ENCODE assay signal across 8 mouse cellular contexts in the genomic region with DNA sequence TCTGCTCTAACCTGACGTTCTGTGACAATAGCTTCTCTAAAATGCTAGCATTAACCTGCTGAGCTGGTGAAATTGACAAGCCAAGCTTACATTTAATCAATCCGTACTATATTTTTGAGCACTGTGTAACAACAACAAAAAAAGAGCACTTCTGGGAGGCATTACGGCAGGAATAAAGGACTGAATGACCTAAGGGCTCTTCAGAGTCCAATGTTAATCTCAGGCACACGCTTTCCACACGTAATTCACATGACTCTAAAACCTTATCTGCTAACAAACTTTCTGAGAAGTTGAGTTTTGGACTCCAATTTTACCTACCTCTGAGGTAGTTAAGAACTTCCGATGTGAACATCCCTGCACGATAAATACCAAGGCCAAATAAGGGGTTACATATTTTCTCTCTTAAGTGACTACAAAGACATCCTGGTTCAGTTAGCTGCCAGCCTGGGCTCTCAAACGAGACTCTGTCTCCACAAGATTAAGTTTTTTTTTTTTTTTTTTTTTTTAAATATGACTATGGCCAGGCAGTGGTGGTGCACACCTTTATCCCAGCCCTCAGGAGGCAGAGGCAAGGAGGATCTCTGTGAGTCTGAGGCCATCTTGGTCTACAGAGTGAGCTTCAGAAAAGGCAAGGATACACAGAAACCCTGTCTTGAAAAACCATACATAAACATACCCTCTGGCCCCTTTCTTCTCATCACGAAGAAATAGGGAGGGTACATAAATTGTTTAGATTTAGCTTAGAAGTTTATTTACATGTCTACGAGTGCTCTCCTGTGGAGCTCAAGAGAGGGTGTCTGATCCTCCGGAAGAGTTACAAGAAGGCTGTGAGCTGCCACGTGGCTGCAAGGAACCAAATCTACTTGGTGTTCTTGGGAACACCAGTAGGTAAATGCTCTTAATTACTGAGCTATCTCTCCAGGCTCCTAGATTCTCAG. TPM values are rescaled to one million over a fixed set of nuclear protein-coding genes. Genes with fewer than 3 reads are reported as not detected.
DNase-seq lines count a peak whose midpoint lies in the region; ATAC-seq and TF ChIP-seq lines count a peak whose summit lies in the region.

No protein-coding gene starts in this region.

- H3K9me3 ChIP-seq in heart, embryonic 12.5 days (replicated peaks) = no peaks in the 10 kb centered on the region
- no peaks in the 10 kb centered on the region for H3K9me3 ChIP-seq in embryonic facial prominence, embryonic 13.5 days
- H3K9me3 ChIP-seq in limb, embryonic 14.5 days (ENCODE audit: control insufficient read depth, low read length) = no peaks in the 10 kb centered on the region

- no peak for ATAC-seq in heart, embryonic 12.5 days (ENCODE audit: insufficient number of reproducible peaks, low FRiP score)
- ATAC-seq in embryonic facial prominence, embryonic 13.5 days (ENCODE audit: insufficient number of reproducible peaks, insufficient read depth, low FRiP score, low TSS enrichment, low read depth) = no peak
- ATAC-seq in limb, embryonic 14.5 days (ENCODE audit: low FRiP score, low read depth) = no peak

- TF ChIP-seq POLR2A in limb, embryonic 14.5 days (IDR thresholded peaks at IDR 0.05; ENCODE audit: borderline replicate concordance, extremely low read depth, insufficient read depth, insufficient read length) = no peak
- TF ChIP-seq POLR2A in small intestine, adult 2 months (IDR thresholded peaks at IDR 0.05; ENCODE audit: low read depth, low read length) = no peak

- DNase-seq in heart, postnatal 14 days = no peak
- DNase-seq in CD4-positive helper T cell, adult 2 months (ENCODE audit: low read depth, low spot score) = peak; percentile 43
- DNase-seq in limb, embryonic 14.5 days (ENCODE audit: low spot score) = no peak
- DNase-seq in cerebellum, postnatal 25 days = no peak
- DNase-seq in cerebellum, adult 11-12 months = no peak

- 22% methylated on average over 12 of the region's 12 CpGs for WGBS in heart, embryonic 12.5 days
- WGBS in embryonic facial prominence, embryonic 13.5 days = 19% methylated on average over 12 of the region's 12 CpGs
- 20% methylated on average over 12 of the region's 12 CpGs for WGBS in limb, embryonic 14.5 days
- 8% methylated on average over 12 of the region's 12 CpGs for WGBS in small intestine, adult 2 months

- peak overlapping the region; percentile 57; the same call in 1 of the 2 replicates for H3K27ac ChIP-seq in heart, embryonic 12.5 days (ENCODE audit: poor library complexity, severe bottlenecking)
- H3K27ac ChIP-seq in embryonic facial prominence, embryonic 13.5 days = 0 out of 2 replicates have a peak overlapping the region, but pooled peaks have one; percentile 17
- H3K27ac ChIP-seq in limb, embryonic 14.5 days (replicated peaks; ENCODE audit: low read depth, low read length) = peak overlapping the region; percentile 91
- no peak overlapping the region for H3K27ac ChIP-seq in small intestine, adult 2 months (ENCODE audit: insufficient read depth, low read depth, low read length)

- no peaks in the 10 kb centered on the region for H3K27me3 ChIP-seq in heart, embryonic 12.5 days (replicated peaks)
- no peaks in the 10 kb centered on the region for H3K27me3 ChIP-seq in embryonic facial prominence, embryonic 13.5 days
- no peaks in the 10 kb centered on the region for H3K27me3 ChIP-seq in limb, embryonic 14.5 days (ENCODE audit: control insufficient read depth, insufficient read depth, low read length)
- no peaks in the 10 kb centered on the region for H3K27me3 ChIP-seq in small intestine, adult 2 months (ENCODE audit: control insufficient read depth, insufficient read depth, low read length)

- peak overlapping the region; percentile 100 for H3K4me3 ChIP-seq in heart, embryonic 12.5 days
- H3K4me3 ChIP-seq in embryonic facial prominence, embryonic 13.5 days = peak overlapping the region; percentile 97
- H3K4me3 ChIP-seq in limb, embryonic 14.5 days (replicated peaks; ENCODE audit: low read length) = peak overlapping the region; percentile 90
- peak overlapping the region; percentile 92 for H3K4me3 ChIP-seq in small intestine, adult 2 months (ENCODE audit: low read depth, low read length)

- intact Hi-C loops in heart, postnatal 14 days (cut with DNase I) = no loop called here

- H3K4me1 ChIP-seq in heart, embryonic 12.5 days (replicated peaks) = peaks cover 16% of the 10 kb centered on the region; the same call in 1 of the 2 replicates
- H3K4me1 ChIP-seq in embryonic facial prominence, embryonic 13.5 days = peaks cover 16% of the 10 kb centered on the region
- H3K4me1 ChIP-seq in limb, embryonic 14.5 days (ENCODE audit: control insufficient read depth, insufficient read depth, low read length) = peaks cover 10% of the 10 kb centered on the region
- 0 out of 2 replicates have a peak, but pooled peaks cover 3% of the 10 kb centered on the region for H3K4me1 ChIP-seq in small intestine, adult 2 months (ENCODE audit: control insufficient read depth, insufficient read depth, insufficient read length, low read length)

- H3K4me2 ChIP-seq in heart, embryonic 12.5 days = peak overlapping the region; percentile 91
- peak overlapping the region; percentile 82 for H3K4me2 ChIP-seq in embryonic facial prominence, embryonic 13.5 days
- H3K4me2 ChIP-seq in limb, embryonic 14.5 days (replicated peaks; ENCODE audit: low read depth, low read length, severe bottlenecking) = peak overlapping the region; percentile 58

- no peak for TF ChIP-seq CTCF in small intestine, adult 2 months (IDR thresholded peaks at IDR 0.05; ENCODE audit: extremely low read depth, insufficient read length, insufficient replicate concordance, low read depth, low read length)

- peaks cover 45% of the 10 kb centered on the region for H3K36me3 ChIP-seq in heart, embryonic 12.5 days
- H3K36me3 ChIP-seq in embryonic facial prominence, embryonic 13.5 days = peaks cover 48% of the 10 kb centered on the region
- H3K36me3 ChIP-seq in limb, embryonic 14.5 days (ENCODE audit: control insufficient read depth, insufficient read depth, low read length) = peaks cover 54% of the 10 kb centered on the region
- H3K36me3 ChIP-seq in small intestine, adult 2 months (ENCODE audit: control insufficient read depth, insufficient read depth, low read length) = peaks cover 28% of the 10 kb centered on the region

- H3K9ac ChIP-seq in heart, embryonic 12.5 days = peak overlapping the region; percentile 99
- H3K9ac ChIP-seq in embryonic facial prominence, embryonic 13.5 days = peak overlapping the region; percentile 98
- peak overlapping the region; percentile 94 for H3K9ac ChIP-seq in limb, embryonic 14.5 days (ENCODE audit: low read depth, low read length, severe bottlenecking)

RNA-seq across cellular contexts. Expression of a gene that starts 1.2 kb away (rescaled TPM):
- polyA plus RNA-seq in heart, embryonic 12.5 days (2016; fragmentation: Nextera tagmentation; extraction: Ambion mirVana) = 249 and 268 TPM in 2 replicates
- total RNA-seq in heart, postnatal 14 days (2021) = 100 to 1,000 TPM; 140 to 162 TPM
- polyA plus RNA-seq in embryonic facial prominence, embryonic 13.5 days (2015; fragmentation: Nextera tagmentation; extraction: Ambion mirVana) = 336 and 343 TPM in 2 replicates
- 62.4 and 83.4 TPM in 2 replicates for polyA plus RNA-seq in limb, embryonic 14.5 days (2012; rRNA removed)
- 292 and 314 TPM in 2 replicates for polyA plus RNA-seq in limb, embryonic 14.5 days (2014; fragmentation: Nextera tagmentation; extraction: Ambion mirVana)
- polyA plus RNA-seq in small intestine, adult 2 months (2012; rRNA removed) = 2.9 and 4.1 TPM in 2 replicates

RNA-seq across cellular contexts. Expression of a gene that starts 1.4 kb away (rescaled TPM):
- 36.6 and 40.0 TPM in 2 replicates for polyA plus RNA-seq in heart, embryonic 12.5 days (2016; fragmentation: Nextera tagmentation; extraction: Ambion mirVana)
- total RNA-seq in heart, postnatal 14 days (2021) = 10 to 100 TPM; 11.2 to 12.9 TPM
- 65.9 and 76.1 TPM in 2 replicates for polyA plus RNA-seq in embryonic facial prominence, embryonic 13.5 days (2015; fragmentation: Nextera tagmentation; extraction: Ambion mirVana)
- 60.2 and 62.2 TPM in 2 replicates for polyA plus RNA-seq in limb, embryonic 14.5 days (2012; rRNA removed)
- 48.3 and 59.0 TPM in 2 replicates for polyA plus RNA-seq in limb, embryonic 14.5 days (2014; fragmentation: Nextera tagmentation; extraction: Ambion mirVana)
- 5.7 and 6.0 TPM in 2 replicates for polyA plus RNA-seq in small intestine, adult 2 months (2012; rRNA removed)

RNA-seq across cellular contexts. Expression of a gene that starts 29.6 kb away (rescaled TPM):
- polyA plus RNA-seq in heart, embryonic 12.5 days (2016; fragmentation: Nextera tagmentation; extraction: Ambion mirVana) = 85.7 and 86.1 TPM in 2 replicates
- total RNA-seq in heart, postnatal 14 days (2021) = 10 to 100 TPM; 40.5 to 42.8 TPM
- polyA plus RNA-seq in embryonic facial prominence, embryonic 13.5 days (2015; fragmentation: Nextera tagmentation; extraction: Ambion mirVana) = 139 and 148 TPM in 2 replicates
- polyA plus RNA-seq in limb, embryonic 14.5 days (2012; rRNA removed) = 30.8 and 45.3 TPM in 2 replicates
- polyA plus RNA-seq in limb, embryonic 14.5 days (2014; fragmentation: Nextera tagmentation; extraction: Ambion mirVana) = 125 and 134 TPM in 2 replicates
- 0.99 and 2.7 TPM in 2 replicates for polyA plus RNA-seq in small intestine, adult 2 months (2012; rRNA removed)

RNA-seq across cellular contexts. Expression of a gene that starts 52.1 kb away (rescaled TPM):
- not detected in 2 replicates for polyA plus RNA-seq in heart, embryonic 12.5 days (2016; fragmentation: Nextera tagmentation; extraction: Ambion mirVana)
- not detected for total RNA-seq in heart, postnatal 14 days (2021)
- not detected in 2 replicates for polyA plus RNA-seq in embryonic facial prominence, embryonic 13.5 days (2015; fragmentation: Nextera tagmentation; extraction: Ambion mirVana)
- not detected in 2 replicates for polyA plus RNA-seq in limb, embryonic 14.5 days (2012; rRNA removed)
- polyA plus RNA-seq in limb, embryonic 14.5 days (2014; fragmentation: Nextera tagmentation; extraction: Ambion mirVana) = not detected in 2 replicates
- polyA plus RNA-seq in small intestine, adult 2 months (2012; rRNA removed) = not detected in 2 replicates

RNA-seq across cellular contexts. Expression of a gene that starts 54.3 kb away (rescaled TPM):
- 73.3 and 76.4 TPM in 2 replicates for polyA plus RNA-seq in heart, embryonic 12.5 days (2016; fragmentation: Nextera tagmentation; extraction: Ambion mirVana)
- 10 to 100 TPM; 39.4 to 43.5 TPM for total RNA-seq in heart, postnatal 14 days (2021)
- 70.5 and 76.3 TPM in 2 replicates for polyA plus RNA-seq in embryonic facial prominence, embryonic 13.5 days (2015; fragmentation: Nextera tagmentation; extraction: Ambion mirVana)
- polyA plus RNA-seq in limb, embryonic 14.5 days (2012; rRNA removed) = 23.3 and 35.2 TPM in 2 replicates
- polyA plus RNA-seq in limb, embryonic 14.5 days (2014; fragmentation: Nextera tagmentation; extraction: Ambion mirVana) = 80.8 and 85.5 TPM in 2 replicates
- 10.7 and 13.5 TPM in 2 replicates for polyA plus RNA-seq in small intestine, adult 2 months (2012; rRNA removed)

Comparison
In these comparisons a context has a peak if more than half of its experiments do, and no peak if none do; other contexts are left out.
1. RNA of a gene that starts 1.2 kb away (polyA plus RNA-seq): 336 to 343 TPM in embryonic facial prominence, embryonic 13.5 days, 62.4 to 314 TPM in limb, embryonic 14.5 days and 249 to 268 TPM in heart, embryonic 12.5 days; 2.9 to 4.1 TPM in small intestine, adult 2 months; every median in the first group is over 10 times any median in the second.
2. Peak in every context shown above with its lines, with median percentiles within 50 percentile points of each other: H3K4me2 ChIP-seq, H3K4me3 ChIP-seq and H3K9ac ChIP-seq.